Mouse (Mus musculus): ENCODE data around the gene Orai2.
"Not testable (repeated sequence)": the region's sequence is repeated elsewhere in the genome, so short reads cannot be mapped to it uniquely, and the experiment has no call there.

Gene Orai2

GRCm38 (mm10) chr5:136173606-136174463, 3.3 kb upstream of the Orai2 start:
- peak; percentile 87 for DNase-seq (ENCODE audit: low spot score)

- DNase-seq (ENCODE audit: low spot score) = no peak
Measured at GRCm38 (mm10) chr5:136172939-136173338, 2.4 kb upstream of the Orai2 start.

GRCm38 (mm10) chr5:136171363-136172341, 1.1 kb upstream of the Orai2 start:
- DNase-seq (ENCODE audit: low spot score) = peak; percentile 80

- peak; percentile 25 for DNase-seq (ENCODE audit: low spot score)
Measured at GRCm38 (mm10) chr5:136169626-136170511, 644 bp downstream of the Orai2 start.

- DNase-seq (ENCODE audit: low spot score) = no peak
Measured at GRCm38 (mm10) chr5:136168071-136168470, 2.4 kb downstream of the Orai2 start.

GRCm38 (mm10) chr5:136167296-136167695, 3.2 kb downstream of the Orai2 start:
- no peak for DNase-seq (ENCODE audit: low spot score)

GRCm38 (mm10) chr5:136165246-136165645, 5.3 kb downstream of the Orai2 start:
- DNase-seq (ENCODE audit: low spot score) = no peak

- DNase-seq (ENCODE audit: low spot score) = no peak
Measured at GRCm38 (mm10) chr5:136163807-136164474, 6.6 kb downstream of the Orai2 start.

GRCm38 (mm10) chr5:136160084-136160483, 10.4 kb downstream of the Orai2 start:
- peak; percentile 69 for DNase-seq (ENCODE audit: low spot score)

- peak; percentile 57 for DNase-seq (ENCODE audit: low spot score)
Measured at GRCm38 (mm10) chr5:136155399-136155798, 15.1 kb downstream of the Orai2 start.

- no peak for DNase-seq (ENCODE audit: low spot score)
Measured at GRCm38 (mm10) chr5:136152365-136152764, 18.1 kb downstream of the Orai2 start.

- DNase-seq (ENCODE audit: low spot score) = not testable (repeated sequence)
Measured at GRCm38 (mm10) chr5:136149134-136149576, 21.4 kb downstream of the Orai2 start.

- DNase-seq (ENCODE audit: low spot score) = no peak
Measured at GRCm38 (mm10) chr5:136147704-136148103, 22.8 kb downstream of the Orai2 start.

- DNase-seq (ENCODE audit: low spot score) = no peak
Measured at GRCm38 (mm10) chr5:136146936-136147335, 23.6 kb downstream of the Orai2 start.

- no peak for DNase-seq (ENCODE audit: low spot score)
Measured at GRCm38 (mm10) chr5:136144606-136145430, 25.7 kb downstream of the Orai2 start.

GRCm38 (mm10) chr5:136143161-136143755, 27.3 kb downstream of the Orai2 start:
- peak; percentile 16 for DNase-seq (ENCODE audit: low spot score)

- DNase-seq (ENCODE audit: low spot score) = no peak
Measured at GRCm38 (mm10) chr5:136142746-136143145, 27.8 kb downstream of the Orai2 start.

GRCm38 (mm10) chr5:136140057-136140482, 30.4 kb downstream of the Orai2 start:
- no peak for DNase-seq (ENCODE audit: low spot score)

GRCm38 (mm10) chr5:136139393-136139792, 31.1 kb downstream of the Orai2 start:
- DNase-seq (ENCODE audit: low spot score) = no peak

All from adipocyte (in vitro differentiated cells).